Mouse (Mus musculus) CD4-positive, CD25-positive, alpha-beta regulatory T cell, adult 9 weeks (primary cell): ENCODE data around the gene Lypd8. TPM values are rescaled to one million over a fixed set of nuclear protein-coding genes. Genes with fewer than 3 reads are reported as not detected.

ENCODE experiments used
- polyA plus RNA-seq: library from polyadenylated mRNA; unstranded; fragments of 100-300 nt; shearing (Covaris generic); gene quantifications from one replicate; pipeline ENCODE4 v1.2.1, GENCODE M21; 2017

The Lypd8 gene
- polyA plus RNA-seq = not detected

GRCm38 (mm10) chr11:58378763-58379278 lies at the start of gene Lypd8:
Gene Lypd8, plus strand, starts transcription at chr11:58379043.

DNA sequence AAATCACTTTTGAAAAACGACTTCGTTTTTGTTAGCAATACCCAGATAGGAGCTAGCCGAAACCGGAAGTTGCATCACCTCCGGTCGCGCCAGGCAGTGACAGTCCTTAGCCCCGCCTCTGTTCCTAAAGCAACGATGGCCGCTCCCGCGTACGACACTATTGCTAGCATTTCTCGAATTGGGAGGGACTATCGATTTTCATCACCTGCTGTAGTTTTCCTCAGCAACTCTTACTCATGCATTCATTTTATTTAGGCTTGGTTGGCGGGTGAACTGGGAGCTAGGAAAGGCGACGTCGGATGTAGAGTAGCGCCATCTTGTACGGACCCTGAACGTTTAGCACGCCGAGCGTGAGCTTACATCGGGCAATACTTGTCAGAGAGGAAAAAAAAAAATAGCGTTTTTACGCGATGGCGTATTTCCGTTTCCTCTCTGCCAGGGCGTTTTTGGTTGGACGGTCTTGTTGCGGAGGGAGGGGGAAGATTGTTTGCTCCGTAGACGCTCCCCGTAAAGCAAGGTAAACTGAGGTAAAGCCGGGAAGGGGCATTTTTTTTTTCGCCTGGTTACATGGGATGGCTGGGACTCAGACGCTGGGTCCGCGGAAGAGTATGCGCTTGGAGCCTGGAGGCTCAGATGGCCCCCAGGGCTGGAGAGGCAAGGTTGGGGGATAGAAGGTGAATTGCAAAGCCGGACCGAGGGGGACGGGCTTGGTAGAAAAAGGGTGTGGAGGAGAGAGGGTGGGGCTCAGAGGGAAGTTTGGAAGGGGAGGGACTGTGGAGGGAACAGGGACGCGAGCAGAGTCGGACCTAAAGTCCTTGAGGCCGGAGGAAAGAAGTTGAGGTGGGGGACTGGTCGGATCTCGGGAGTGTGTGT lies 48.3 kb upstream of the Lypd8 start, which contains the start of the genes Zfp672 and Sh3bp5l:
Gene Zfp672 (minus strand): TSS at position 64 of the 873 bp plus-strand sequence.
Gene Sh3bp5l (plus strand): TSS at position 449 of the 873 bp plus-strand sequence.

GRCm38 (mm10) chr11:58420815-58421214 lies 42.0 kb downstream of the Lypd8 start, which contains the start of gene 1810065E05Rik:
Gene 1810065E05Rik, plus strand, starts transcription at chr11:58421111.

DNA sequence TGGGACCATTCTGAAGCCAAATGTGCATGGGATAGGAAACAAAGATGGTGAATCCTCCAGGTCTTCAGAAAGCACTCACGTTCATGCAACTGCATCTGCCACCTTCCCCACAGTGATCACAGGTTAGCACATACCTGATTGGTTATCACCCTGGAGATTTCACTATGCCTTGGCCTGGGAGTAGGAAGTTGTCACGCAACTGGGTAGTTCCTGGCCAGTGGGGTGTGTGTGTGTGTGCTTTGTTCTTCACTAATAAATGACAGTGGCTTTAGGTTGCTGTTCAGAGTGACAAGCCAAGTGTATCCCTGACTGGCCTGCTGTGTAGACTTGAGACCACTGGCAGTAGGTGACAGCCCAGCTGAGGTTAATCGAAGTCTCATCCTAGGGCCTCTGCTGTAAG lies 53.4 kb downstream of the Lypd8 start, which contains the start of gene Gm12253:
Gene Gm12253 (plus strand): TSS at position 301 of the 400 bp plus-strand sequence.

Other genes with a start within 250 kb of the Lypd8 start
- gene Gemin5, start 210.5 kb upstream of the Lypd8 start, polyA plus RNA-seq = 8.9 TPM
- gene Mrpl22, start 207.4 kb upstream of the Lypd8 start, polyA plus RNA-seq = 93.1 TPM
- 465 TPM for gene Igtp, start 179.5 kb upstream of the Lypd8 start, polyA plus RNA-seq
- gene Irgm2, start 179.4 kb upstream of the Lypd8 start, polyA plus RNA-seq = 79.4 TPM
- not detected for gene 4930438A08Rik, start 104.2 kb upstream of the Lypd8 start, polyA plus RNA-seq
- gene Zfp692, start 72.0 kb upstream of the Lypd8 start, polyA plus RNA-seq = 14.4 TPM
- 53.7 TPM for gene Zfp672, start 48.7 kb upstream of the Lypd8 start, polyA plus RNA-seq
- gene Sh3bp5l, start 48.3 kb upstream of the Lypd8 start, polyA plus RNA-seq = 30.6 TPM
- gene 1810065E05Rik, start 42.1 kb downstream of the Lypd8 start, polyA plus RNA-seq = not detected
- gene Gm12253, start 53.5 kb downstream of the Lypd8 start, polyA plus RNA-seq = not detected
- gene Lypd9, start 73.9 kb downstream of the Lypd8 start, polyA plus RNA-seq = not detected
- gene Olfr30, start 83.2 kb downstream of the Lypd8 start, polyA plus RNA-seq = not detected
- gene Olfr332, start 113.5 kb downstream of the Lypd8 start, polyA plus RNA-seq = not detected
- gene Olfr331, start 123.5 kb downstream of the Lypd8 start, polyA plus RNA-seq = not detected
- gene Olfr330, start 155.8 kb downstream of the Lypd8 start, polyA plus RNA-seq = not detected
- not detected for gene Olfr329-ps, start 167.4 kb downstream of the Lypd8 start, polyA plus RNA-seq
- gene Olfr328, start 176.6 kb downstream of the Lypd8 start, polyA plus RNA-seq = not detected
- not detected for gene Olfr224, start 191.5 kb downstream of the Lypd8 start, polyA plus RNA-seq
- gene Olfr325, start 198.7 kb downstream of the Lypd8 start, polyA plus RNA-seq = not detected
- gene Olfr324, start 216.1 kb downstream of the Lypd8 start, polyA plus RNA-seq = not detected
- gene 2210407C18Rik, start 237.0 kb downstream of the Lypd8 start, polyA plus RNA-seq = not detected